Mouse (Mus musculus): ENCODE data around the gene Bach1. TPM values are rescaled to one million over a fixed set of nuclear protein-coding genes. Genes with fewer than 3 reads are reported as not detected.

The Bach1 gene
- polyA plus RNA-seq, 1 experiment = 29.1 TPM

GRCm38 (mm10) chr16:87725241-87725640 lies 26.5 kb downstream of the Bach1 start:
- Histone ChIP-seq H3K27ac (ENCODE audit: insufficient read depth, low read depth, low read length) (no peak overlapping the region), H3K4me3 (ENCODE audit: low read depth, low read length) (no peak overlapping the region), H3K27me3 (ENCODE audit: control insufficient read depth, insufficient read depth, low read length) (no peaks in the 10 kb centered on the region), H3K36me3 (ENCODE audit: control insufficient read depth, insufficient read depth, low read length) (peaks cover 67% of the 10 kb centered on the region), H3K4me1 (ENCODE audit: control insufficient read depth, insufficient read depth, insufficient read length, low read length) (peaks cover 10% of the 10 kb centered on the region; the same call in 1 of the 2 replicates)
- WGBS = 64% methylated on average over 5 of the region's 5 CpGs
- TF ChIP-seq CTCF (IDR thresholded peaks at IDR 0.05; ENCODE audit: extremely low read depth, insufficient read length, insufficient replicate concordance, low read depth, low read length) = no peak
- no peak for TF ChIP-seq POLR2A (IDR thresholded peaks at IDR 0.05; ENCODE audit: low read depth, low read length)

GRCm38 (mm10) chr16:87725963-87726362 lies 27.2 kb downstream of the Bach1 start:
- WGBS = 23% methylated on average over 21 of the region's 21 CpGs
- Histone ChIP-seq H3K27ac (ENCODE audit: insufficient read depth, low read depth, low read length) (peak overlapping the region; percentile 26; the same call in 1 of the 2 replicates), H3K36me3 (ENCODE audit: control insufficient read depth, insufficient read depth, low read length) (peaks cover 71% of the 10 kb centered on the region), H3K4me3 (ENCODE audit: low read depth, low read length) (no peak overlapping the region), H3K4me1 (ENCODE audit: control insufficient read depth, insufficient read depth, insufficient read length, low read length) (peaks cover 10% of the 10 kb centered on the region; the same call in 1 of the 2 replicates), H3K27me3 (ENCODE audit: control insufficient read depth, insufficient read depth, low read length) (no peaks in the 10 kb centered on the region)
- TF ChIP-seq CTCF (IDR thresholded peaks at IDR 0.05; ENCODE audit: extremely low read depth, insufficient read length, insufficient replicate concordance, low read depth, low read length) = no peak

- Histone ChIP-seq H3K27ac (ENCODE audit: insufficient read depth, low read depth, low read length) (peak overlapping the region; percentile 26; the same call in 1 of the 2 replicates), H3K4me3 (ENCODE audit: low read depth, low read length) (no peak overlapping the region), H3K36me3 (ENCODE audit: control insufficient read depth, insufficient read depth, low read length) (peaks cover 70% of the 10 kb centered on the region), H3K4me1 (ENCODE audit: control insufficient read depth, insufficient read depth, insufficient read length, low read length) (peaks cover 10% of the 10 kb centered on the region; the same call in 1 of the 2 replicates), H3K27me3 (ENCODE audit: control insufficient read depth, insufficient read depth, low read length) (no peaks in the 10 kb centered on the region)
- no peak for TF ChIP-seq POLR2A (IDR thresholded peaks at IDR 0.05; ENCODE audit: low read depth, low read length)
- TF ChIP-seq CTCF (IDR thresholded peaks at IDR 0.05; ENCODE audit: extremely low read depth, insufficient read length, insufficient replicate concordance, low read depth, low read length) = no peak
- 40% methylated on average over 6 of the region's 6 CpGs for WGBS
These were observed 27.6 kb downstream of the Bach1 start for GRCm38 (mm10) chr16:87726369-87726768.

GRCm38 (mm10) chr16:87727250-87727649 lies 28.5 kb downstream of the Bach1 start:
- WGBS = 69% methylated on average over 9 of the region's 9 CpGs
- Histone ChIP-seq H3K36me3 (ENCODE audit: control insufficient read depth, insufficient read depth, low read length) (peaks cover 67% of the 10 kb centered on the region), H3K4me3 (ENCODE audit: low read depth, low read length) (no peak overlapping the region), H3K27ac (ENCODE audit: insufficient read depth, low read depth, low read length) (no peak overlapping the region), H3K4me1 (ENCODE audit: control insufficient read depth, insufficient read depth, insufficient read length, low read length) (peaks cover 10% of the 10 kb centered on the region; the same call in 1 of the 2 replicates), H3K27me3 (ENCODE audit: control insufficient read depth, insufficient read depth, low read length) (no peaks in the 10 kb centered on the region)
- TF ChIP-seq POLR2A (IDR thresholded peaks at IDR 0.05; ENCODE audit: low read depth, low read length) (no peak), CTCF (IDR thresholded peaks at IDR 0.05; ENCODE audit: extremely low read depth, insufficient read length, insufficient replicate concordance, low read depth, low read length) (no peak)

GRCm38 (mm10) chr16:87727918-87728317 lies 29.2 kb downstream of the Bach1 start:
- Histone ChIP-seq H3K36me3 (ENCODE audit: control insufficient read depth, insufficient read depth, low read length) (peaks cover 63% of the 10 kb centered on the region), H3K4me1 (ENCODE audit: control insufficient read depth, insufficient read depth, insufficient read length, low read length) (peaks cover 10% of the 10 kb centered on the region; the same call in 1 of the 2 replicates), H3K27ac (ENCODE audit: insufficient read depth, low read depth, low read length) (no peak overlapping the region), H3K4me3 (ENCODE audit: low read depth, low read length) (no peak overlapping the region), H3K27me3 (ENCODE audit: control insufficient read depth, insufficient read depth, low read length) (no peaks in the 10 kb centered on the region)
- 89% methylated on average over 14 of the region's 14 CpGs for WGBS
- no peak for TF ChIP-seq POLR2A (IDR thresholded peaks at IDR 0.05; ENCODE audit: low read depth, low read length)
- no peak for TF ChIP-seq CTCF (IDR thresholded peaks at IDR 0.05; ENCODE audit: extremely low read depth, insufficient read length, insufficient replicate concordance, low read depth, low read length)

GRCm38 (mm10) chr16:87728703-87729102 lies 30.0 kb downstream of the Bach1 start:
- peaks cover 58% of the 10 kb centered on the region for H3K36me3 ChIP-seq (ENCODE audit: control insufficient read depth, insufficient read depth, low read length)
- TF ChIP-seq CTCF (IDR thresholded peaks at IDR 0.05; ENCODE audit: extremely low read depth, insufficient read length, insufficient replicate concordance, low read depth, low read length) = no peak
- no peak for TF ChIP-seq POLR2A (IDR thresholded peaks at IDR 0.05; ENCODE audit: low read depth, low read length)
- no peak overlapping the region for H3K4me3 ChIP-seq (ENCODE audit: low read depth, low read length)
- H3K4me1 ChIP-seq (ENCODE audit: control insufficient read depth, insufficient read depth, insufficient read length, low read length) = peaks cover 10% of the 10 kb centered on the region; the same call in 1 of the 2 replicates
- H3K27ac ChIP-seq (ENCODE audit: insufficient read depth, low read depth, low read length) = no peak overlapping the region
- 89% methylated on average over 8 of the region's 8 CpGs for whole genome bisulfite sequencing
- no peaks in the 10 kb centered on the region for H3K27me3 ChIP-seq (ENCODE audit: control insufficient read depth, insufficient read depth, low read length)

- Histone ChIP-seq H3K36me3 (ENCODE audit: control insufficient read depth, insufficient read depth, low read length) (peaks cover 58% of the 10 kb centered on the region), H3K4me1 (ENCODE audit: control insufficient read depth, insufficient read depth, insufficient read length, low read length) (peaks cover 10% of the 10 kb centered on the region; the same call in 1 of the 2 replicates), H3K27ac (ENCODE audit: insufficient read depth, low read depth, low read length) (no peak overlapping the region), H3K4me3 (ENCODE audit: low read depth, low read length) (no peak overlapping the region), H3K27me3 (ENCODE audit: control insufficient read depth, insufficient read depth, low read length) (no peaks in the 10 kb centered on the region)
- TF ChIP-seq POLR2A (IDR thresholded peaks at IDR 0.05; ENCODE audit: low read depth, low read length) = no peak
- TF ChIP-seq CTCF (IDR thresholded peaks at IDR 0.05; ENCODE audit: extremely low read depth, insufficient read length, insufficient replicate concordance, low read depth, low read length) = no peak
- 94% methylated on average over 20 of the region's 20 CpGs for WGBS
These were observed 30.7 kb downstream of the Bach1 start for GRCm38 (mm10) chr16:87729469-87729868.
